Mouse (Mus musculus) neural tube, embryonic 13.5 days (tissue): ENCODE measurements around the gene Uvrag. TPM values are rescaled to one million over a fixed set of nuclear protein-coding genes. Genes with fewer than 3 reads are reported as not detected.

Experiments used
- ATAC-seq: fragments of 200-750 bp; cut with Nextera tagmentation; 2 replicates; pipeline ENCODE4 v1.8.0; 2017; ENCODE audit warnings: low read depth, mild to moderate bottlenecking, moderate TSS enrichment, moderate library complexity
- H3K27ac ChIP-seq: fragments of 300-500 bp; sonication (generic); replicated peaks from 2 replicates; pipeline ENCODE4 v1.5.1; 2015; ENCODE audit warnings: moderate library complexity, mild to moderate bottlenecking, inconsistent platforms
- H3K27me3 ChIP-seq: fragments of 300-500 bp; sonication (generic); 2 replicates; pipeline ENCODE4 v1.6.1; 2015; ENCODE audit warnings: mild to moderate bottlenecking, inconsistent platforms
- H3K36me3 ChIP-seq: fragments of 300-500 bp; sonication (generic); 2 replicates; pipeline ENCODE4 v1.6.1; 2015; ENCODE audit warnings: mild to moderate bottlenecking, inconsistent platforms
- H3K4me1 ChIP-seq: fragments of 300-500 bp; sonication (generic); replicated peaks from 2 replicates; pipeline ENCODE4 v1.6.1; 2015; ENCODE audit warnings: inconsistent platforms
- H3K4me2 ChIP-seq: fragments of 300-500 bp; sonication (generic); 2 replicates; pipeline ENCODE4 v1.6.1; 2015; ENCODE audit warnings: inconsistent platforms, mild to moderate bottlenecking, moderate library complexity
- H3K4me3 ChIP-seq: fragments of 300-500 bp; sonication (generic); 2 replicates; pipeline ENCODE4 v1.5.1; 2015; ENCODE audit warnings: mild to moderate bottlenecking, inconsistent platforms
- H3K9ac ChIP-seq: fragments of 300-500 bp; sonication (generic); 2 replicates; pipeline ENCODE4 v1.6.1; 2015; ENCODE audit warnings: moderate library complexity, mild to moderate bottlenecking, inconsistent platforms
- H3K9me3 ChIP-seq: fragments of 300-500 bp; sonication (generic); 2 replicates; pipeline ENCODE4 v1.6.1; 2016; ENCODE audit warnings: inconsistent platforms
- WGBS: fragments of 180-500 bp; shearing (Covaris S2); methylation state at CpG from one replicate; pipeline ENCODE4 v1.1.7; 2015; 5-methylcytosine and 5-hydroxymethylcytosine counted together
- polyA plus RNA-seq: library from polyadenylated mRNA; unstranded; fragments of >200 nt; fragmentation: Nextera tagmentation; extraction: Ambion mirVana; gene quantifications from 2 replicates; pipeline ENCODE4 v1.2.1, GENCODE M21; 2015

Gene Uvrag
- polyA plus RNA-seq, 1 experiment from 2014 or later, result 16.6 TPM

GRCm38 (mm10) chr7:98958172-98958571 lies 182.8 kb downstream of the Uvrag start:
- Histone ChIP-seq H3K9me3 (no peaks in the 10 kb centered on the region), H3K4me1 (peaks cover 44% of the 10 kb centered on the region), H3K27ac (no peak overlapping the region), H3K36me3 (no peaks in the 10 kb centered on the region), H3K4me3 (no peak overlapping the region), H3K27me3 (no peaks in the 10 kb centered on the region), H3K4me2 (no peak overlapping the region), H3K9ac (no peak overlapping the region)
- 29% methylated on average over 11 of the region's 11 CpGs for WGBS
- ATAC-seq, result no peak

- Histone ChIP-seq H3K9ac (no peak overlapping the region), H3K4me1 (peaks cover 36% of the 10 kb centered on the region), H3K36me3 (no peaks in the 10 kb centered on the region), H3K27ac (no peak overlapping the region), H3K27me3 (no peaks in the 10 kb centered on the region), H3K4me2 (no peak overlapping the region), H3K9me3 (no peaks in the 10 kb centered on the region), H3K4me3 (no peak overlapping the region)
- ATAC-seq, result no peak
- 39% methylated on average over 8 of the region's 8 CpGs for WGBS
Observed at GRCm38 (mm10) chr7:98957111-98957741, 183.7 kb downstream of the Uvrag start.

- H3K27ac ChIP-seq, result no peak overlapping the region
- H3K4me3 ChIP-seq, result no peak overlapping the region
- 51% methylated on average over 1 of the region's 1 CpGs for WGBS
- no peaks in the 10 kb centered on the region for H3K36me3 ChIP-seq
- no peak for ATAC-seq
- H3K9ac ChIP-seq, result no peak overlapping the region
- peaks cover 30% of the 10 kb centered on the region for H3K4me1 ChIP-seq
- no peaks in the 10 kb centered on the region for H3K9me3 ChIP-seq
- H3K27me3 ChIP-seq, result no peaks in the 10 kb centered on the region
- H3K4me2 ChIP-seq, result no peak overlapping the region
Observed at GRCm38 (mm10) chr7:98956609-98957008, 184.3 kb downstream of the Uvrag start.

DNA sequence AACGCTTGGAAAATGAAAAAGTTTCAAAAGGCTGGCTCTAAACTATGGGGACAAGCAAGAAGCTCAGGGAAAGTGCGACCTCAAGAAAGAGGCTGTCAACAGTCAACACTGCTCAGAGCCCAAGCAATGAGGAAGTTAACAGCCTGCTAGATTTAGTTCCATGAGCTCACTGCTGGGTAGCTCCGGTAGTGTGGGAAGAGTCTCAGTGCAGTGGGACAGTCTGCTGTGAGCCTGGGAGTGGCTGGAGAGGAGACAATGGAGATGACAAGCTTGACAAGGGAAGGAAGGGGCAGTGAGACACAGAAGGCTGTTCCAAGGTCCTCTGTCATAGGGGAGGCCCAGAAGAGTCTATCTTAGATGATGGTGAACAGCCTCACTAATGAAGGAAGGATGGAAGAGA lies 187.3 kb downstream of the Uvrag start:
- Histone ChIP-seq H3K36me3 (no peaks in the 10 kb centered on the region), H3K27ac (no peak overlapping the region), H3K4me3 (no peak overlapping the region), H3K9ac (no peak overlapping the region), H3K27me3 (no peaks in the 10 kb centered on the region), H3K4me2 (no peak overlapping the region), H3K4me1 (peaks cover 47% of the 10 kb centered on the region), H3K9me3 (no peaks in the 10 kb centered on the region)
- ATAC-seq, result no peak
- 79% methylated on average over 3 of the region's 3 CpGs for WGBS

- no peak for ATAC-seq
- no peak overlapping the region for H3K4me2 ChIP-seq
- H3K36me3 ChIP-seq, result no peaks in the 10 kb centered on the region
- 85% methylated on average over 3 of the region's 3 CpGs for WGBS
- H3K4me1 ChIP-seq, result peaks cover 22% of the 10 kb centered on the region
- H3K27ac ChIP-seq, result no peak overlapping the region
- no peaks in the 10 kb centered on the region for H3K27me3 ChIP-seq
- H3K9ac ChIP-seq, result no peak overlapping the region
- no peak overlapping the region for H3K4me3 ChIP-seq
- no peaks in the 10 kb centered on the region for H3K9me3 ChIP-seq
Observed at GRCm38 (mm10) chr7:98944986-98945385, 196.0 kb downstream of the Uvrag start.

GRCm38 (mm10) chr7:98943687-98944086 lies 197.3 kb downstream of the Uvrag start:
- no peak overlapping the region for H3K4me3 ChIP-seq
- no peak overlapping the region for H3K27ac ChIP-seq
- WGBS, result 89% methylated on average over 5 of the region's 5 CpGs
- no peaks in the 10 kb centered on the region for H3K9me3 ChIP-seq
- no peak overlapping the region for H3K9ac ChIP-seq
- no peak for ATAC-seq
- H3K4me2 ChIP-seq, result no peak overlapping the region
- H3K36me3 ChIP-seq, result no peaks in the 10 kb centered on the region
- H3K27me3 ChIP-seq, result no peaks in the 10 kb centered on the region
- peaks cover 16% of the 10 kb centered on the region for H3K4me1 ChIP-seq

- H3K9ac ChIP-seq, result no peak overlapping the region
- H3K36me3 ChIP-seq, result no peaks in the 10 kb centered on the region
- no peak overlapping the region for H3K4me3 ChIP-seq
- no peak overlapping the region for H3K4me2 ChIP-seq
- 79% methylated on average over 6 of the region's 6 CpGs for WGBS
- H3K9me3 ChIP-seq, result no peaks in the 10 kb centered on the region
- peaks cover 25% of the 10 kb centered on the region for H3K4me1 ChIP-seq
- H3K27ac ChIP-seq, result no peak overlapping the region
- ATAC-seq, result no peak
- H3K27me3 ChIP-seq, result no peaks in the 10 kb centered on the region
Observed at GRCm38 (mm10) chr7:98942746-98943145, 198.2 kb downstream of the Uvrag start.

DNA sequence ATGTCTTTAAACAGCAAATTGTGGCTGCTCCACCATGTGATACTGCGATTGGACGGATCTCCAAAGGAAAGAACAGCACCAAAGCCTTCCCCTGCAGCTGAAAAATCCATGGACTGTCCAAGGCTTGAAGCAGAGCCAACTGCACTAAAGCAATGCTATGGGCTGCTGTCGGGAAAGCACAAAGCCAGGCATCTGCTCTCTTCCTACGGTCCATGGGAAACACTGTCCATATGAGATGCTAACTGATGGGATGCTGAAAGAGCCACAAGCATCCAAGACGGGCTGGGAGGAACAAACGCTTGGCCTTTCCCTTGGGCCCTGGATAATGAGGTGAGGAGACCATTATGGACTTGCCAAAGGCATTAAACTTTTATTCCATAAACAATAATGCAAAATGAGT lies 201.7 kb downstream of the Uvrag start:
- Histone ChIP-seq H3K4me3 (no peak overlapping the region), H3K4me1 (peaks cover 26% of the 10 kb centered on the region), H3K36me3 (no peaks in the 10 kb centered on the region), H3K9ac (no peak overlapping the region), H3K27ac (peak overlapping the region; percentile 43; the same call in 1 of the 2 replicates), H3K9me3 (no peaks in the 10 kb centered on the region), H3K27me3 (no peaks in the 10 kb centered on the region), H3K4me2 (no peak overlapping the region)
- WGBS, result 59% methylated on average over 6 of the region's 6 CpGs
- ATAC-seq, result no peak

DNA sequence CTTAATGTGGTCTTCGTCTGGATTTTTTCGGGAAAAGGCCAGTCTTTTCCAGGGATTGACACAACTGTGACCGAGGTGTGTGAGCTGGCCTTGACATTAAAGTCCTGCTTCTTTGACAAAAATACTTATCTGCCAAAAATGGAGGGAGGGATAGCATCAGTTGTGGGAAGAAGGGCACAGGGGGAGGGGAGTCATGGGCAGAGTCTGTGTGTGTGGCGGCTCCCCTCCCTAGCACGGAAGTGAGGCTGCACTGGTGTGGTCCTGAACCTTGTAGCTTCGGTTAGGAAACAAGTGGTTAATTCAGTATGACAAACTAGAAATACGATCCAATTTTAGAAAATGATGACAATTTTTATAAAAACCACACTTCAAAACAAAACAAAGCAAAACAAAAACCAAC lies 202.3 kb downstream of the Uvrag start:
- Histone ChIP-seq H3K36me3 (no peaks in the 10 kb centered on the region), H3K4me2 (no peak overlapping the region), H3K9ac (no peak overlapping the region), H3K4me3 (no peak overlapping the region), H3K9me3 (no peaks in the 10 kb centered on the region), H3K27ac (0 out of 2 replicates have a peak overlapping the region, but pooled peaks have one; percentile 24), H3K27me3 (no peaks in the 10 kb centered on the region), H3K4me1 (peaks cover 26% of the 10 kb centered on the region)
- ATAC-seq, result no peak
- 89% methylated on average over 7 of the region's 7 CpGs for WGBS

DNA sequence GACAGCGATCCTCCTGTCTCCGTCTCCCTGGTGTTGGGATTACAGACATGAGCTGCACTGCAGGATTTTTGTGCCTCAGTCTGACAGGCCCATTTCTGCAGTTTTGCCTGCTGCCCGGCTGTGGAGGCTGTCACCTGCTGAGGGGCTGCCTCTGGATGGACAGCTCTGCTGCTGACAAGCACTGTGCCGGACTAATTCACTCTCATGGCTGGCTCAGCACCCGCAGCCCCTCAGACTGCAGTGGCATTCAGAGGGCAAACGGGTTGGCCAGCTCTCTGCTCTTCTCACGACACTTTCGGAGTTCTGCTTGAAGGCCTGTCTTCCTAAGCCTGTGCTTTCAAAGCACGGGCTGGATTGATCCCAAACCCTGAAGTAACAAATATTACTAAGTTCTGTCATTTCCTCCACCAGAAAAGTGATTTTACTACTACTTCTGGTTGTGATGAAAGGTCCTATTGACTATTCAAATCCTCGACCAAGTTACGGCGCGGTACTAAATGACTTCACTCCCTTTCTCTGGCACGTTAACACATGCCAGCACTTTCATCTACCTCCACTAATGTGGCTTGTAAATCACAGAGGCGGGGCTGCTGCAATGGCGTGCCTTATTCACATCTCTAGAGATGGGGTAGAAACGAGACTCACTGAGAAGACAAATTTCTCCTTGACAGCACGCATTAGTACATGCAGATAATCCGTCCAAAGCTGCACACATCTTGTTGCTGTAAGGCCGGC lies 203.7 kb downstream of the Uvrag start:
- H3K4me2 ChIP-seq, result 0 out of 2 replicates have a peak overlapping the region, but pooled peaks have one; percentile 1
- no peaks in the 10 kb centered on the region for H3K27me3 ChIP-seq
- no peaks in the 10 kb centered on the region for H3K9me3 ChIP-seq
- no peaks in the 10 kb centered on the region for H3K36me3 ChIP-seq
- ATAC-seq, result 0 out of 2 replicates have a peak, but pooled peaks have one; percentile 49
- H3K9ac ChIP-seq, result peak overlapping the region; percentile 49
- H3K4me3 ChIP-seq, result no peak overlapping the region
- WGBS, result 27% methylated on average over 20 of the region's 20 CpGs
- peak overlapping the region; percentile 24; the same call in 1 of the 2 replicates for H3K27ac ChIP-seq
- peaks cover 26% of the 10 kb centered on the region for H3K4me1 ChIP-seq

DNA sequence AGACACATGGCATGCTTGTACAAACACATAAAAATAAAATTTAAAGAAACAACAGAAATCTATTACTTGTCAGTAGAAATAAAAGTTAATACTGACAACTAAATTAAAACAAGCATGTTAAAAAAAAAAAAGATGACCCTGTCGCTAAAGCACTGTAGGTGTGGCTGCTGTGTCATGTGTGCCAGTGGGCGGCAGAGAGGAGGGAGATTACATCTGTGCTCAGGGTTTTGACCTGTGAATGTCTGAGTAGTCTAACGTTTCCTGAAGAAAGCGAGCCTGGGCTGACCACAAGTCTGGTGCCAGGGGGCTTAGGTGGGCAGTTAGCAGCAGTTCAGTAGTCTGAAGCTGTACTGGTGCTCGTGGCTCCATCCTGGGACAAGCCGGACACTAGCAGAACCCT lies 205.2 kb downstream of the Uvrag start:
- Histone ChIP-seq H3K4me2 (no peak overlapping the region), H3K4me3 (no peak overlapping the region), H3K9ac (no peak overlapping the region), H3K9me3 (no peaks in the 10 kb centered on the region), H3K27me3 (no peaks in the 10 kb centered on the region), H3K36me3 (no peaks in the 10 kb centered on the region), H3K27ac (no peak overlapping the region), H3K4me1 (peaks cover 26% of the 10 kb centered on the region)
- WGBS, result 91% methylated on average over 6 of the region's 6 CpGs
- no peak for ATAC-seq

- Histone ChIP-seq H3K4me3 (no peak overlapping the region), H3K4me2 (no peak overlapping the region), H3K9ac (no peak overlapping the region), H3K36me3 (no peaks in the 10 kb centered on the region), H3K4me1 (peaks cover 26% of the 10 kb centered on the region), H3K27me3 (no peaks in the 10 kb centered on the region), H3K27ac (no peak overlapping the region), H3K9me3 (no peaks in the 10 kb centered on the region)
- ATAC-seq, result no peak
- 89% methylated on average over 10 of the region's 10 CpGs for WGBS
Observed at GRCm38 (mm10) chr7:98935193-98935592, 205.7 kb downstream of the Uvrag start.
